Mouse (Mus musculus) CH12.LX (cell line): ENCODE measurements around the gene Gm44790. TPM values are rescaled to one million over a fixed set of nuclear protein-coding genes. Genes with fewer than 3 reads are reported as not detected.

Experiments
- DNase-seq: peaks from one replicate; pipeline ENCODE4 v3.0.0-alpha.2; 2013; ENCODE audit errors: extremely low read depth
- H3K27ac ChIP-seq: 2 replicates; pipeline ENCODE4 v1.5.1; 2012; ENCODE audit warnings: low read depth, mild to moderate bottlenecking, control low read depth, moderate library complexity; ENCODE audit not compliant: insufficient read depth
- H3K27me3 ChIP-seq: replicated peaks from 2 replicates; pipeline ENCODE3; 2012; ENCODE audit warnings: inconsistent platforms
- H3K36me3 ChIP-seq, 2 experiments: replicated peaks in 1 of 2; 2 replicates each; pipeline versions ENCODE3 to v1.6.1; 2012; ENCODE audit warnings: inconsistent platforms in 1 of 2, low read length in 1 of 2, mild to moderate bottlenecking in 1 of 2, mixed read lengths in 1 of 2, moderate library complexity in 1 of 2; ENCODE audit not compliant: control insufficient read depth in 1 of 2, insufficient read depth in 1 of 2
- H3K4me1 ChIP-seq, 2 experiments: 2 replicates each; pipeline ENCODE4 v1.6.1; 2012; ENCODE audit warnings: inconsistent platforms in 1 of 2, moderate library complexity in 1 of 2; ENCODE audit not compliant: insufficient read depth in 2 of 2, control insufficient read depth in 1 of 2
- H3K4me2 ChIP-seq: 2 replicates; pipeline ENCODE4 v1.6.1; 2012; ENCODE audit warnings: low read depth, mild to moderate bottlenecking, control low read depth; ENCODE audit not compliant: poor library complexity, insufficient read depth, severe bottlenecking
- H3K4me3 ChIP-seq, 3 experiments: fragments of 150-350 bp in 1 of 3; sonication (generic) in 1 of 3; replicated peaks in 1 of 3; 2 replicates each; pipeline versions ENCODE3 to v1.5.1; 2011 to 2012; ENCODE audit warnings: low read depth in 2 of 3, low read length in 2 of 3, mild to moderate bottlenecking in 2 of 3, moderate library complexity in 2 of 3, control low read depth in 1 of 3, improper control_type of control experiment in 1 of 3, inconsistent platforms in 1 of 3, mixed read lengths in 1 of 3; ENCODE audit not compliant: poor library complexity in 1 of 3
- H3K79me2 ChIP-seq: replicated peaks from 2 replicates; pipeline ENCODE4 v1.6.1; 2012; ENCODE audit warnings: mild to moderate bottlenecking, moderate library complexity; ENCODE audit not compliant: control insufficient read depth, poor library complexity, insufficient read depth, severe bottlenecking; ENCODE audit errors: extremely low read depth
- H3K9ac ChIP-seq: 2 replicates; pipeline ENCODE4 v1.6.1; 2012; ENCODE audit warnings: low read depth, mild to moderate bottlenecking, control low read depth, moderate library complexity; ENCODE audit not compliant: insufficient read depth
- H3K9me3 ChIP-seq: replicated peaks from 2 replicates; pipeline ENCODE3; 2012; ENCODE audit warnings: low read length, inconsistent platforms, mixed read lengths
- BHLHE40 ChIP-seq: IDR thresholded peaks from 2 replicates; pipeline ENCODE4 v1.6.1; 2011; ENCODE audit warnings: mild to moderate bottlenecking, low read depth, low read length, improper control_type of control experiment
- ELF1 ChIP-seq: IDR thresholded peaks from 2 replicates; pipeline ENCODE4 v1.6.1; 2014; ENCODE audit warnings: low read depth, mild to moderate bottlenecking, inconsistent platforms, low read length, improper control_type of control experiment
- ETS1 ChIP-seq: conservative IDR thresholded peaks from 2 replicates; pipeline ENCODE4 v1.6.1; 2012; ENCODE audit warnings: low read depth, mild to moderate bottlenecking, inconsistent platforms, low read length, improper control_type of control experiment, moderate library complexity
- HCFC1 ChIP-seq: IDR thresholded peaks from 2 replicates; pipeline ENCODE4 v1.6.1; 2012; ENCODE audit warnings: low read depth, mild to moderate bottlenecking, inconsistent platforms, low read length, improper control_type of control experiment
- MAFK ChIP-seq: IDR thresholded peaks from 2 replicates; pipeline ENCODE4 v1.6.1; 2011; ENCODE audit warnings: low read length, improper control_type of control experiment; ENCODE audit not compliant: insufficient replicate concordance
- MAX ChIP-seq: IDR thresholded peaks from 2 replicates; pipeline ENCODE4 v1.6.1; 2011; ENCODE audit warnings: low read length, improper control_type of control experiment
- NELFE ChIP-seq: IDR thresholded peaks from 2 replicates; pipeline ENCODE4 v1.6.1; 2011; ENCODE audit warnings: low read depth, low read length, improper control_type of control experiment
- POLR2A ChIP-seq: IDR thresholded peaks from 2 replicates; pipeline ENCODE4 v1.6.1; 2011; ENCODE audit warnings: low read depth, mild to moderate bottlenecking, improper control_type of control experiment, low read length
- SMC3 ChIP-seq: IDR thresholded peaks from 2 replicates; pipeline ENCODE4 v1.6.1; 2011; ENCODE audit warnings: low read depth, low read length, improper control_type of control experiment
- ZNF384 ChIP-seq: IDR thresholded peaks from 2 replicates; pipeline ENCODE4 v1.6.1; 2012; ENCODE audit warnings: low read depth, low read length, improper control_type of control experiment, inconsistent platforms
- dilution Hi-C: fragments of 300-500 bp; cut with MboI; formaldehyde crosslinking; loops from 2 replicates; pipeline ENCODE4 v1.14.3; 2020; ENCODE audit warnings: low sequenced_read_pairs; ENCODE audit not compliant: extremely low pct_unique_long_range_greater_than_20kb, extremely low pct_ligation_motif_present
- in situ Hi-C: fragments of 300-500 bp; cut with MboI; formaldehyde crosslinking; loops from 3 replicates; pipeline ENCODE4 v1.14.3; 2019; ENCODE audit warnings: low sequenced_read_pairs, low pct_ligation_motif_present, low pct_unique_long_range_greater_than_20kb, mixed read lengths
- polyA plus RNA-seq: library from polyadenylated mRNA; unstranded; fragments of >175 nt; gene quantifications from 2 replicates; pipeline ENCODE4 v1.2.1, GENCODE M21; 2012; ENCODE audit warnings: low read depth; ENCODE audit not compliant: insufficient read length
- total RNA-seq, 2 experiments: library from RNA; depleted of rRNA; stranded (reverse); fragments of 300-350 nt in 1 of 2; fragments of >200 nt in 1 of 2; gene quantifications; 2 replicates each; pipeline ENCODE4 v1.2.3; 2012 to 2014

The Gm44790 gene
- total and polyA plus RNA-seq, 3 experiments = not detected

- TF ChIP-seq ZNF384 = peak; percentile 40; the same call in 1 of the 2 replicates
- TF ChIP-seq, all 38 proteins: peak for 33
These were observed 12.0 kb downstream of the Gm44790 start, which contains the start of gene C87436 (continued) for GRCm38 (mm10) chr6:86438272-86439118.

- DNase-seq = peak; percentile 24
These were observed 12.7 kb downstream of the Gm44790 start for GRCm38 (mm10) chr6:86439119-86439496.

GRCm38 (mm10) chr6:86439531-86439930 lies 13.1 kb downstream of the Gm44790 start:
- dilution Hi-C loops = no loop called here
- Histone ChIP-seq H3K27me3 (no peaks in the 10 kb centered on the region), H3K4me2 (peak overlapping the region; percentile 82), H3K9me3 (no peaks in the 10 kb centered on the region), H3K4me1 (peaks cover 2 to 23% of the 10 kb centered on the region in 2 experiments; a peak in 3 of 4 replicates), H3K4me3 (peak overlapping the region; percentile 72 to 92 (median 88)), H3K27ac (no peak overlapping the region), H3K79me2 (no peaks in the 10 kb centered on the region; the same call in 1 of the 2 replicates), H3K9ac (peak overlapping the region; percentile 88), H3K36me3 (peaks cover 13 to 47% of the 10 kb centered on the region in 2 experiments)
- TF ChIP-seq BHLHE40 = no peak
- no peak for TF ChIP-seq ZNF384
- TF ChIP-seq ELF1 = no peak
- no peak for TF ChIP-seq ETS1
- TF ChIP-seq MAFK = no peak
- TF ChIP-seq POLR2A = no peak
- TF ChIP-seq SMC3 = no peak
- TF ChIP-seq HCFC1 = no peak
- in situ Hi-C loops = loop anchor here (10.0 kb wide), 1 partner anchor 235 kb away; no protein-coding TSS in a partner anchor
- DNase-seq = peak; percentile 17

More at GRCm38 (mm10) chr6:86439119-86439496, 12.7 kb downstream of the Gm44790 start:
- H3K4me2 ChIP-seq = peak overlapping the region; percentile 82
- H3K27me3 ChIP-seq = no peaks in the 10 kb centered on the region
- H3K9me3 ChIP-seq = no peaks in the 10 kb centered on the region
- TF ChIP-seq MAX = no peak
- no peak for TF ChIP-seq NELFE
- TF ChIP-seq ZNF384 = 0 out of 2 replicates have a peak, but pooled peaks have one; percentile 20
- H3K36me3 ChIP-seq = peaks cover 10 to 47% of the 10 kb centered on the region in 2 experiments
- dilution Hi-C loops (no loop called here), in situ Hi-C loops (loop anchor here (10.0 kb wide), 1 partner anchor 236 kb away; no protein-coding TSS in a partner anchor)
- H3K4me1 ChIP-seq = peaks cover 2 to 23% of the 10 kb centered on the region in 2 experiments; a peak in 3 of 4 replicates
- peak overlapping the region; percentile 72 to 92 (median 88) for H3K4me3 ChIP-seq
- no peaks in the 10 kb centered on the region; the same call in 1 of the 2 replicates for H3K79me2 ChIP-seq
- H3K27ac ChIP-seq = peak overlapping the region; percentile 82
- H3K9ac ChIP-seq = peak overlapping the region; percentile 88
